ENCODE assay signal across 38 mouse cellular contexts in genomic region chr1:85604341-85604740, GRCm38 (mm10). TPM values are rescaled to one million over a fixed set of nuclear protein-coding genes. Genes with fewer than 3 reads are reported as not detected.
"Had no signal": no experiment of that assay in that cellular context is flagged by ENCODE, and none has a peak within 500 bp of the region (broad histone marks: within the 10 kb centered on the region; RNA-seq: fewer than 3 reads in every experiment).

No protein-coding gene starts in this region.

RNA-seq across cellular contexts. Expression of gene Sp110, which starts 5.7 kb away (rescaled TPM):
- polyA plus RNA-seq: myocyte had no signal

RNA-seq across cellular contexts. Expression of gene G530012D18Rik, which starts 28.9 kb away (rescaled TPM):
- total RNA-seq: left cerebral cortex, adult 8-10 months; left cerebral cortex, postnatal 10 days; left cerebral cortex, postnatal 14 days; left cerebral cortex, postnatal 25 days; left cerebral cortex, postnatal 36 days; left cerebral cortex, postnatal 4 days; liver, adult 2 months; megakaryocyte, adult 5-6 weeks; megakaryocyte-erythroid progenitor cell, adult 5-6 weeks; midbrain, postnatal 0 days; monocyte, adult 5-6 weeks had no signal
- polyA plus RNA-seq: limb, embryonic 10.5 days; limb, embryonic 11.5 days; limb, embryonic 12.5 days; limb, embryonic 13.5 days; limb, embryonic 14.5 days; limb, embryonic 15.5 days; liver, adult 2 months; liver, embryonic 11.5 days; liver, embryonic 12.5 days; liver, embryonic 13.5 days; liver, embryonic 15.5 days; liver, embryonic 16.5 days; liver, postnatal 0 days; lung, adult 2 months; lung, embryonic 14.5 days; lung, embryonic 15.5 days; lung, embryonic 16.5 days; lung, postnatal 0 days; macrophage; midbrain, embryonic 10.5 days; midbrain, embryonic 11.5 days; midbrain, embryonic 12.5 days; midbrain, embryonic 13.5 days; midbrain, embryonic 14.5 days; midbrain, embryonic 15.5 days; midbrain, embryonic 16.5 days; midbrain, postnatal 0 days; myocyte; neural tube, embryonic 11.5 days had no signal
